Mouse (Mus musculus) ovary, postnatal 10 days (tissue): ENCODE measurements around the gene Ap1b1.
"Not testable (repeated sequence)": the region's sequence is repeated elsewhere in the genome, so short reads cannot be mapped to it uniquely, and the experiment has no call there.

Source experiments
- DNase-seq: peaks from one replicate; pipeline ENCODE4 v3.0.0; 2022; ENCODE audit warnings: low spot score

The Ap1b1 gene

GRCm38 (mm10) chr11:5062326-5062725, 75.7 kb downstream of the Ap1b1 start:
- DNase-seq = no peak

GRCm38 (mm10) chr11:5062860-5063505, 76.4 kb downstream of the Ap1b1 start:
- no peak for DNase-seq

GRCm38 (mm10) chr11:5063561-5064281, 77.1 kb downstream of the Ap1b1 start:
- no peak for DNase-seq

- DNase-seq = no peak
These were observed 77.8 kb downstream of the Ap1b1 start for GRCm38 (mm10) chr11:5064282-5065055.

- peak; percentile 75 for DNase-seq
These were observed 78.6 kb downstream of the Ap1b1 start, which contains the start of gene Gas2l1 for GRCm38 (mm10) chr11:5065056-5065821. Gas2l1 (minus strand) TSS chr11:5065327.

- DNase-seq = no peak
These were observed 80.4 kb downstream of the Ap1b1 start for GRCm38 (mm10) chr11:5067063-5067462.

- DNase-seq = no peak
These were observed 81.7 kb downstream of the Ap1b1 start for GRCm38 (mm10) chr11:5068126-5068971.

- no peak for DNase-seq
These were observed 88.3 kb downstream of the Ap1b1 start for GRCm38 (mm10) chr11:5074882-5075281.

- DNase-seq = no peak
These were observed 89.1 kb downstream of the Ap1b1 start for GRCm38 (mm10) chr11:5075760-5076159.

- DNase-seq = not testable (repeated sequence)
These were observed 90.2 kb downstream of the Ap1b1 start for GRCm38 (mm10) chr11:5076843-5077242.

GRCm38 (mm10) chr11:5089147-5089546, 102.5 kb downstream of the Ap1b1 start:
- DNase-seq = no peak

GRCm38 (mm10) chr11:5091706-5092105, 105.1 kb downstream of the Ap1b1 start:
- DNase-seq = no peak
